Mouse (Mus musculus): Measurements from ENCODE around the gene Il18r1. TPM values are rescaled to one million over a fixed set of nuclear protein-coding genes. Genes with fewer than 3 reads are reported as not detected.

Gene Il18r1
- polyA plus RNA-seq (2014; fragmentation: Nextera tagmentation; extraction: Ambion mirVana): not detected in 2 replicates

GRCm38 (mm10) chr1:40465477-40466430 lies at the start of gene Il18r1:
Il18r1 (plus strand) TSS chr1:40465552.
- no peaks in the 10 kb centered on the region for H3K4me1 ChIP-seq (ENCODE audit: control insufficient read depth, insufficient read depth, low read length)
- H3K27ac ChIP-seq (replicated peaks; ENCODE audit: low read depth, low read length): no peak within 1 kb of the TSS
- no peaks in the 10 kb centered on the region for H3K27me3 ChIP-seq (ENCODE audit: control insufficient read depth, insufficient read depth, low read length)
- H3K9me3 ChIP-seq (ENCODE audit: control insufficient read depth, low read length): no peaks in the 10 kb centered on the region
- no peaks in the 10 kb centered on the region for H3K36me3 ChIP-seq (ENCODE audit: control insufficient read depth, insufficient read depth, low read length)
- H3K9ac ChIP-seq (ENCODE audit: low read length): no peak within 1 kb of the TSS
- H3K4me2 ChIP-seq (ENCODE audit: low read depth, severe bottlenecking): no peak within 1 kb of the TSS
- no peak for ATAC-seq (ENCODE audit: insufficient number of reproducible peaks, low FRiP score, low TSS enrichment, low read depth)
- DNase-seq (ENCODE audit: low spot score): no peak
- WGBS: 47% methylated on average over 20 of the region's 20 CpGs
- H3K4me3 ChIP-seq (ENCODE audit: low read depth, low read length): no peak within 1 kb of the TSS

GRCm38 (mm10) chr1:40417034-40417433 lies 48.3 kb upstream of the Il18r1 start:
- ATAC-seq (ENCODE audit: insufficient number of reproducible peaks, low FRiP score, low TSS enrichment, low read depth): no peak
- DNase-seq (ENCODE audit: low spot score): no peak
- Histone ChIP-seq H3K9ac (ENCODE audit: low read length) (no peak overlapping the region), H3K4me2 (ENCODE audit: low read depth, severe bottlenecking) (no peak overlapping the region), H3K9me3 (ENCODE audit: control insufficient read depth, low read length) (no peaks in the 10 kb centered on the region), H3K27me3 (ENCODE audit: control insufficient read depth, insufficient read depth, low read length) (no peaks in the 10 kb centered on the region), H3K27ac (replicated peaks; ENCODE audit: low read depth, low read length) (no peak overlapping the region), H3K36me3 (ENCODE audit: control insufficient read depth, insufficient read depth, low read length) (no peaks in the 10 kb centered on the region), H3K4me1 (ENCODE audit: control insufficient read depth, insufficient read depth, low read length) (no peaks in the 10 kb centered on the region), H3K4me3 (ENCODE audit: low read depth, low read length) (no peak overlapping the region)
- 88% methylated on average over 2 of the region's 2 CpGs for WGBS

- Histone ChIP-seq H3K27ac (replicated peaks; ENCODE audit: low read depth, low read length) (no peak overlapping the region), H3K9ac (ENCODE audit: low read length) (no peak overlapping the region), H3K4me1 (ENCODE audit: control insufficient read depth, insufficient read depth, low read length) (no peaks in the 10 kb centered on the region), H3K4me2 (ENCODE audit: low read depth, severe bottlenecking) (no peak overlapping the region), H3K9me3 (ENCODE audit: control insufficient read depth, low read length) (no peaks in the 10 kb centered on the region), H3K36me3 (ENCODE audit: control insufficient read depth, insufficient read depth, low read length) (no peaks in the 10 kb centered on the region), H3K27me3 (ENCODE audit: control insufficient read depth, insufficient read depth, low read length) (no peaks in the 10 kb centered on the region), H3K4me3 (ENCODE audit: low read depth, low read length) (no peak overlapping the region)
- ATAC-seq (ENCODE audit: insufficient number of reproducible peaks, low FRiP score, low TSS enrichment, low read depth): no peak
- DNase-seq (ENCODE audit: low spot score): no peak
- 81% methylated on average over 5 of the region's 5 CpGs for WGBS
Observed at GRCm38 (mm10) chr1:40418512-40418911, 46.8 kb upstream of the Il18r1 start.

GRCm38 (mm10) chr1:40423892-40424291 lies 41.5 kb upstream of the Il18r1 start:
- Histone ChIP-seq H3K9me3 (ENCODE audit: control insufficient read depth, low read length) (no peaks in the 10 kb centered on the region), H3K4me1 (ENCODE audit: control insufficient read depth, insufficient read depth, low read length) (no peaks in the 10 kb centered on the region), H3K9ac (ENCODE audit: low read length) (no peak overlapping the region), H3K27ac (replicated peaks; ENCODE audit: low read depth, low read length) (no peak overlapping the region), H3K4me3 (ENCODE audit: low read depth, low read length) (no peak overlapping the region), H3K4me2 (ENCODE audit: low read depth, severe bottlenecking) (no peak overlapping the region), H3K27me3 (ENCODE audit: control insufficient read depth, insufficient read depth, low read length) (no peaks in the 10 kb centered on the region), H3K36me3 (ENCODE audit: control insufficient read depth, insufficient read depth, low read length) (no peaks in the 10 kb centered on the region)
- 87% methylated on average over 6 of the region's 6 CpGs for WGBS
- DNase-seq (ENCODE audit: low spot score): no peak
- ATAC-seq (ENCODE audit: insufficient number of reproducible peaks, low FRiP score, low TSS enrichment, low read depth): no peak

GRCm38 (mm10) chr1:40427270-40427669 lies 38.1 kb upstream of the Il18r1 start:
- no peaks in the 10 kb centered on the region for H3K4me1 ChIP-seq (ENCODE audit: control insufficient read depth, insufficient read depth, low read length)
- H3K9me3 ChIP-seq (ENCODE audit: control insufficient read depth, low read length): no peaks in the 10 kb centered on the region
- no peaks in the 10 kb centered on the region for H3K36me3 ChIP-seq (ENCODE audit: control insufficient read depth, insufficient read depth, low read length)
- H3K4me3 ChIP-seq (ENCODE audit: low read depth, low read length): no peak overlapping the region
- no peak overlapping the region for H3K9ac ChIP-seq (ENCODE audit: low read length)
- ATAC-seq (ENCODE audit: insufficient number of reproducible peaks, low FRiP score, low TSS enrichment, low read depth): no peak
- 91% methylated on average over 9 of the region's 9 CpGs for WGBS
- H3K27me3 ChIP-seq (ENCODE audit: control insufficient read depth, insufficient read depth, low read length): no peaks in the 10 kb centered on the region
- no peak overlapping the region for H3K4me2 ChIP-seq (ENCODE audit: low read depth, severe bottlenecking)
- DNase-seq (ENCODE audit: low spot score): no peak
- H3K27ac ChIP-seq (replicated peaks; ENCODE audit: low read depth, low read length): no peak overlapping the region

- Histone ChIP-seq H3K27me3 (ENCODE audit: control insufficient read depth, insufficient read depth, low read length) (no peaks in the 10 kb centered on the region), H3K4me1 (ENCODE audit: control insufficient read depth, insufficient read depth, low read length) (no peaks in the 10 kb centered on the region), H3K27ac (replicated peaks; ENCODE audit: low read depth, low read length) (no peak overlapping the region), H3K4me2 (ENCODE audit: low read depth, severe bottlenecking) (no peak overlapping the region), H3K4me3 (ENCODE audit: low read depth, low read length) (no peak overlapping the region), H3K36me3 (ENCODE audit: control insufficient read depth, insufficient read depth, low read length) (no peaks in the 10 kb centered on the region), H3K9me3 (ENCODE audit: control insufficient read depth, low read length) (no peaks in the 10 kb centered on the region), H3K9ac (ENCODE audit: low read length) (no peak overlapping the region)
- DNase-seq (ENCODE audit: low spot score) (no peak), ATAC-seq (ENCODE audit: insufficient number of reproducible peaks, low FRiP score, low TSS enrichment, low read depth) (no peak)
- 80% methylated on average over 1 of the region's 1 CpGs for WGBS
Observed at GRCm38 (mm10) chr1:40427901-40428300, 37.5 kb upstream of the Il18r1 start.

- 85% methylated on average over 5 of the region's 5 CpGs for WGBS
- no peak within 1 kb of the TSS for H3K4me2 ChIP-seq (ENCODE audit: low read depth, severe bottlenecking)
- ATAC-seq (ENCODE audit: insufficient number of reproducible peaks, low FRiP score, low TSS enrichment, low read depth): no peak
Observed at GRCm38 (mm10) chr1:40428910-40429675, 36.3 kb upstream of the Il18r1 start, which contains the start of gene Il1rl1. Il1rl1 (plus strand) TSS chr1:40429570.

GRCm38 (mm10) chr1:40430143-40430834 lies 35.1 kb upstream of the Il18r1 start:
- WGBS: 68% methylated on average over 4 of the region's 4 CpGs
- no peaks in the 10 kb centered on the region for H3K27me3 ChIP-seq (ENCODE audit: control insufficient read depth, insufficient read depth, low read length)

More at GRCm38 (mm10) chr1:40428910-40429675, 36.3 kb upstream of the Il18r1 start, which contains the start of gene Il1rl1:
- no peak within 1 kb of the TSS for H3K27ac ChIP-seq (replicated peaks; ENCODE audit: low read depth, low read length)
- H3K4me3 ChIP-seq (ENCODE audit: low read depth, low read length): no peak within 1 kb of the TSS
- H3K9me3 ChIP-seq (ENCODE audit: control insufficient read depth, low read length): no peaks in the 10 kb centered on the region
- no peaks in the 10 kb centered on the region for H3K4me1 ChIP-seq (ENCODE audit: control insufficient read depth, insufficient read depth, low read length)
- no peak for DNase-seq (ENCODE audit: low spot score)
- no peak within 1 kb of the TSS for H3K9ac ChIP-seq (ENCODE audit: low read length)
- no peaks in the 10 kb centered on the region for H3K27me3 ChIP-seq (ENCODE audit: control insufficient read depth, insufficient read depth, low read length)
- no peaks in the 10 kb centered on the region for H3K36me3 ChIP-seq (ENCODE audit: control insufficient read depth, insufficient read depth, low read length)

More at GRCm38 (mm10) chr1:40430143-40430834, 35.1 kb upstream of the Il18r1 start:
- no peak overlapping the region for H3K4me3 ChIP-seq (ENCODE audit: low read depth, low read length)
- DNase-seq (ENCODE audit: low spot score) (no peak), ATAC-seq (ENCODE audit: insufficient number of reproducible peaks, low FRiP score, low TSS enrichment, low read depth) (no peak)
- H3K4me1 ChIP-seq (ENCODE audit: control insufficient read depth, insufficient read depth, low read length): no peaks in the 10 kb centered on the region
- no peak overlapping the region for H3K9ac ChIP-seq (ENCODE audit: low read length)
- H3K4me2 ChIP-seq (ENCODE audit: low read depth, severe bottlenecking): no peak overlapping the region
- H3K27ac ChIP-seq (replicated peaks; ENCODE audit: low read depth, low read length): no peak overlapping the region
- no peaks in the 10 kb centered on the region for H3K36me3 ChIP-seq (ENCODE audit: control insufficient read depth, insufficient read depth, low read length)
- H3K9me3 ChIP-seq (ENCODE audit: control insufficient read depth, low read length): no peaks in the 10 kb centered on the region
